Mouse (Mus musculus) NIH3T3 (cell line): ENCODE data around the gene Mpi.

ENCODE experiments used
- DNase-seq: peaks from one replicate; pipeline ENCODE4 v3.0.0-alpha.2; 2012; ENCODE audit warnings: low read depth

The Mpi gene

GRCm38 (mm10) chr9:57522114-57522860 lies 30.3 kb downstream of the Mpi start:
- no peak for DNase-seq

GRCm38 (mm10) chr9:57521056-57521911 lies 31.3 kb downstream of the Mpi start, which contains the start of gene Cox5a:
TSS of gene Cox5a (plus strand) at chr9:57521274.
- DNase-seq, result peak; percentile 96

DNA sequence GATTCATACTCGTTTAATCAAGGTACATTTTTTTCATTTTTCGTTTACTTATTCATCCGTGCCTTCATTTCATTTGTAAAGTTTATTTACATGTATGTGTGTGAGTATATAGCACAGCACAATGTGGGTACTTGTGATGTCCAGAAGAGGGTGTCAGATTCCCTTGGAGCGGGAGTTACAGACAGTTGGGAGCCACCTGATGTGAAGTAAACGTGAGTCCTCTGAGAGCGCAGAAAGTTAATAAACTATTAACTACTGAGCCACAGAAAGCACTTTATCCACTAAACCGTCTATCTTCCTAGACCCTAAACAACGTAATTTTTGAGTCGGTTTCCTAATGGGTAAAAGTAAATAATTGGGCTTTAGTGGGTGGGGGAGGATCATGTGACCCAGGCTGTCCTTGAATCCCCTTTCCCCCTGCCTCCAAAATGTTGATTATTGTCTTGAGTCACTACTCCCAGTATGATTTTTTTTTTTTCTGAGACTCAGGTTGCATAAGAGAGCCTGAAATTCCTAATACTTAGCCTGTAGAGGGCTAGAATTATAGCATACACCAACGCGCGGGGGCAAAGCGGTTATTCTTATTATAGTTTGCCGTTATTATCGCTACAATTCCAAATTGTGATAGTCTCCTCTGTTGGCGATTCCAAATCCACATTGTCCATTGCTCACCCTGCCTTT lies 32.0 kb downstream of the Mpi start:
- DNase-seq, result peak; percentile 26

DNA sequence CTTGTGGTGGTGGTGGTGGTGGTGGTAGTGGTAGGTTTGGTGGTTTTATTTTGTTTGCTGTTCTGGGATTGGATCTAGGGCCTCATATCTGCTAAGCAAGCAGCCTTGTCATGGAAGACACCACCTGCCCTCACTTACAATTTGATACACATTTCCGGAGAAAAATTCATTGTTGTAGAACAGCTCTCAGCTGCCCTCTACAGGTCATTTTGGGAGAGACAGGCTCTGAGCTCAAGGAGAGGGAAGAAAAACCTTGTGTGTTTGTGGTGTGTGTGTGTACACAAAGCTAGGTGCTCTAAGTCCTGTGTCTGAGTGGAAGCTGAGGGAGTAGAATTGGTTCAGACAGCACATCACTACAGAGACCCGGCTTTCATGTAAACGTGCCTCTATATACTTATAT lies 35.5 kb downstream of the Mpi start:
- DNase-seq, result peak; percentile 81

- no peak for DNase-seq
Measured at GRCm38 (mm10) chr9:57510577-57510976, 42.0 kb downstream of the Mpi start.

- DNase-seq, result peak; percentile 79
Measured at GRCm38 (mm10) chr9:57505700-57506099, 46.9 kb downstream of the Mpi start.

GRCm38 (mm10) chr9:57504891-57505290 lies 47.7 kb downstream of the Mpi start:
- DNase-seq, result no peak

- no peak for DNase-seq
Measured at GRCm38 (mm10) chr9:57504381-57504700, 48.2 kb downstream of the Mpi start.

- no peak for DNase-seq
Measured at GRCm38 (mm10) chr9:57503622-57504380, 48.8 kb downstream of the Mpi start, which contains the start of gene Rpp25. TSS of gene Rpp25 (plus strand) at chr9:57504026.

DNA sequence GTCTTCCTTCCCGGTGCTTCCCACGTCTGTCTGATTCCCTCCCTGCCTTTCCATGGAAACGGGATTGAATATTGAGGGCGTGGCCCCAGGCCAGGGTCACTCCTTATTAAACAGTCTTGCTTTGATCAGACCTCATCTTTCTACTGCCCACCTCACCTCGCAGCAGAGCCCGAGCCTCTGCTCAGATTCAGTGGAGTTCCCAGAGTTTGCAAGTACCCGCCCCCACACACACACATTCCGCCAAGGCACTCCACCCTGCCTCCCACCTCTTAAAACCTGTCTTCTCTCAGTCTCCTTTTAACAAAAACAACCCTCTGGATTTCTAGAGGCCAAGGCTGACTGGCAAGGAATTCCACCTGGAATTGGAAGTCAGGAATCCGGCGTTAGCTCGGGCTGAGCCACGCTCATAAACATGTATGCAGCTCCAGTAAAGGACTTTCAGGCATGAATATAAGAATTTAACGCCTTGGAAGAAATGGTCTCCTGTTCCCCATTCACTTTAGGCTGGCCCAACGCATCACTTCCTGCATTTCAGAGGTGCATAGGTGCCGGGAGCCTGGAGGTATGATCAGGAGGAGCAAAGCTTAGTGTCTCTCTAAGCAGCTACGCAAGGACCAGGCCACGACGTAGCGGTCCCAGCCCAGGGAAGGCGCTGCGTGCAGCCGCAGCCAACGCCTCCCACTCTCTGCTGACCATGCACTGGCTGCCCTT lies 49.5 kb downstream of the Mpi start:
- no peak for DNase-seq

GRCm38 (mm10) chr9:57501861-57502260 lies 50.7 kb downstream of the Mpi start:
- no peak for DNase-seq

GRCm38 (mm10) chr9:57501452-57501851 lies 51.1 kb downstream of the Mpi start:
- no peak for DNase-seq

DNA sequence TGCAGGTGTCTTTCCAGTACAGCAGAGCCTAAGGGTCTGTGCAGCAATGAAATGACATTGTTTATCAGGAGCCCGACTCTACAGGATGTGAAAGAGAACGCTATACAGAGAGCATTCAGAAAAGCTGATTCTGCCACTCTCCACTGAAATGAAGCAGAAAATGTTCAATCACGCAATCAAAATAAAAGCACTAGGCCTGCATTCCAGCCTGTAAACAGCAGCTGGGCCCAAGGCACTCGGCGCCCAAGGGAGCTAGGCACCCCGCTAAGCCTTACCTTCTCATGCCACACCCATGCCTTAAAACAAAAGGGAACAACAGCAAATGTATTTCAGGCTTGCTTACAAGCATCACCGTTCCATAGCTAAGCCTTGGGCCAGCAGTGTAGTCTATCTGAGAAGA lies 54.0 kb downstream of the Mpi start:
- DNase-seq, result no peak

- no peak for DNase-seq
Measured at GRCm38 (mm10) chr9:57497236-57497635, 55.3 kb downstream of the Mpi start.

- DNase-seq, result no peak
Measured at GRCm38 (mm10) chr9:57494970-57495369, 57.6 kb downstream of the Mpi start.
